Mouse (Mus musculus): ENCODE data around the gene Ctxn2.
"Not testable (repeated sequence)": the region's sequence is repeated elsewhere in the genome, so short reads cannot be mapped to it uniquely, and the experiment has no call there.

- not testable (repeated sequence) for TF ChIP-seq POLR2A, CTCF (IDR thresholded peaks at IDR 0.05; ENCODE audit: insufficient read depth, low read depth, low read length)
Measured at GRCm38 (mm10) chr2:125092123-125092522, 44.4 kb upstream of the Ctxn2 start.

Data from olfactory bulb, adult 2 months (tissue).